Mouse (Mus musculus): ENCODE results near the gene Ptprm.

- no peak for TF ChIP-seq CTCF (IDR thresholded peaks at IDR 0.05; ENCODE audit: low read depth)
- TF ChIP-seq EP300 (IDR thresholded peaks at IDR 0.05; ENCODE audit: low read depth): no peak
Measured at GRCm38 (mm10) chr17:66781910-66782309, 572.3 kb downstream of the Ptprm start.

Data from liver, embryonic 14.5 days (tissue).